Mouse (Mus musculus): ENCODE measurements around the gene Gpr19. TPM values are rescaled to one million over a fixed set of nuclear protein-coding genes. Genes with fewer than 3 reads are reported as not detected.

Gene Gpr19
- total and polyA plus RNA-seq, 3 experiments = 3.5 to 25.0 (median 11.7) TPM

DNA sequence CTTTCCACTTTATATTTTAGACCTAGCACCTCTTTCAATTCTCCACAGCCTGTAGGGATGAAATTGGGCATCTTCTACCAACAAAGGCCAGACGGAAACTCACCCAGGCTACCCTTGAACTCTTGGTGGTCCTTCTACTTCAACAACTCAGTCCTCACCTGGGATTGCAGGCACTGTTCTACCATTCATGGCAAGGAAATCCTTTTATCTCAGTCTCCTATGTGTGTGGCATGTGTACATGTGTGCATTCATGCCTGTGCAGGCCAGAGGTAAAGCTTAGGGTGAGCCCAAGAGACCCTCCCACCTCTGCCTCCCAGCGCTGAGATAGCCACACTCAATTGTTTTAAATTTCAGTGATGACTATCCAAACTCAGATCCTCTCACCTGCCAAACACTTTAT lies 12.9 kb downstream of the Gpr19 start:
- Histone ChIP-seq H3K4me3 (ENCODE audit: low read depth, low read length) (no peak overlapping the region), H3K36me3 (replicated peaks) (peaks cover 34% of the 10 kb centered on the region), H3K27me3 (ENCODE audit: insufficient read depth, low read length) (no peaks in the 10 kb centered on the region), H3K4me1 (ENCODE audit: insufficient read depth, low read depth, low read length) (peaks cover 7% of the 10 kb centered on the region; the same call in 1 of the 2 replicates), H3K9me3 (replicated peaks) (no peaks in the 10 kb centered on the region)
- TF ChIP-seq POLR2AphosphoS5 (IDR thresholded peaks at IDR 0.05; ENCODE audit: insufficient replicate concordance, low read depth, low read length) = no peak
- no peak for TF ChIP-seq TAL1 (conservative IDR thresholded peaks at IDR 0.05; ENCODE audit: low read depth, low read length)
- no peak for TF ChIP-seq CTCF (IDR thresholded peaks at IDR 0.05; ENCODE audit: low read depth, low read length)
- no peak for TF ChIP-seq GATA2 (IDR thresholded peaks at IDR 0.05; ENCODE audit: borderline replicate concordance, low read depth, low read length)
- TF ChIP-seq GATA1 (IDR thresholded peaks at IDR 0.05; ENCODE audit: borderline replicate concordance, low read length) = no peak
- ATAC-seq (ENCODE audit: extremely low read depth, insufficient number of reproducible peaks, low FRiP score, poor library complexity, severe bottlenecking) = no peak
- DNase-seq (ENCODE audit: low spot score) = no peak

DNA sequence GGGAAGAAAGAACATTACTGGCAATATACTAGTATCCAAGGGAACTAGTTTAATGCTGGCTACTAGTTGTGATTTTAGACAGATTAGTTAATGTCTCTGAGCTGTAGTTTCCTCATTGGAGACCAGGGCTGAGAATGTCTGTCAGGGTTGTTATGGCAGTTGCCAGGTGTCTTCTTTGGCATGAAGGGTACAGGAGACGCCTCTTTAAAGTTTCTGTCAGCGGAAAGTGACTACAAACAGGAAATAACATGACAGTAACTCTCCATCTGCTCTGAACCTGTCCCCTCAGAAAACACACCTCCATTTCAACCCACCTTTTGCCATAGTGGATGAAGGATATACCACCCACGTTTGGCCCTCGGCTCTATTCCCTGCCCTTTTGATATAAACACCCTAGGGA lies 14.7 kb downstream of the Gpr19 start:
- ATAC-seq (ENCODE audit: extremely low read depth, insufficient number of reproducible peaks, low FRiP score, poor library complexity, severe bottlenecking) (no peak), DNase-seq (ENCODE audit: low spot score) (no peak)
- no peak for TF ChIP-seq GATA1 (IDR thresholded peaks at IDR 0.05; ENCODE audit: borderline replicate concordance, low read length)
- TF ChIP-seq GATA2 (IDR thresholded peaks at IDR 0.05; ENCODE audit: borderline replicate concordance, low read depth, low read length) = no peak
- Histone ChIP-seq H3K4me1 (ENCODE audit: insufficient read depth, low read depth, low read length) (peaks cover 3% of the 10 kb centered on the region; the same call in 1 of the 2 replicates), H3K4me3 (ENCODE audit: low read depth, low read length) (no peak overlapping the region), H3K27me3 (ENCODE audit: insufficient read depth, low read length) (no peaks in the 10 kb centered on the region), H3K36me3 (replicated peaks) (peaks cover 36% of the 10 kb centered on the region), H3K9me3 (replicated peaks) (no peaks in the 10 kb centered on the region)

DNA sequence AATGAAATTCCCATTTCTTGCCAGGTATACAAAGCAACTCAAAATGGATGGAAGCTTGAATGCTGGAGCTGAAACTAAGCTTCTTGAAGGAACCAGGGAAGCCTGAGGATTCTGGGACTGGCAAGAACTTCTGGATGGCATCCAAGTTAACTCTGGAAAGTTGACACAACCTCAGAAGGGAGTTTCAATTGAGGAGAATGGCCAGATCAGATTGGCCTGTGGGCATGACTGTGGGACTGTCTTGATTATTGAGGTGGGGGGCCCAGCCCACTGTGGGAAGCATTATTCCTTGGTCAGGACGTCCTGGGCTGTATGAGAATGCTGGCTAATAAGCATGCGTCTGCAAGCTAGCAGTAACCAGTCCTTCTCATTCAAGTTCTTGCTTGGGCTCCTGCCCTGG lies 18.3 kb downstream of the Gpr19 start:
- Histone ChIP-seq H3K9me3 (replicated peaks) (no peaks in the 10 kb centered on the region), H3K36me3 (replicated peaks) (peaks cover 43% of the 10 kb centered on the region), H3K27me3 (ENCODE audit: insufficient read depth, low read length) (no peaks in the 10 kb centered on the region), H3K4me3 (ENCODE audit: low read depth, low read length) (no peak overlapping the region), H3K4me1 (ENCODE audit: insufficient read depth, low read depth, low read length) (no peaks in the 10 kb centered on the region)
- ATAC-seq (ENCODE audit: extremely low read depth, insufficient number of reproducible peaks, low FRiP score, poor library complexity, severe bottlenecking) = no peak
- TF ChIP-seq POLR2AphosphoS5 (IDR thresholded peaks at IDR 0.05; ENCODE audit: insufficient replicate concordance, low read depth, low read length) (no peak), GATA2 (IDR thresholded peaks at IDR 0.05; ENCODE audit: borderline replicate concordance, low read depth, low read length) (no peak), CTCF (IDR thresholded peaks at IDR 0.05; ENCODE audit: low read depth, low read length) (no peak), GATA1 (IDR thresholded peaks at IDR 0.05; ENCODE audit: borderline replicate concordance, low read length) (no peak), TAL1 (conservative IDR thresholded peaks at IDR 0.05; ENCODE audit: low read depth, low read length) (no peak)
- DNase-seq (ENCODE audit: low spot score) = no peak

DNA sequence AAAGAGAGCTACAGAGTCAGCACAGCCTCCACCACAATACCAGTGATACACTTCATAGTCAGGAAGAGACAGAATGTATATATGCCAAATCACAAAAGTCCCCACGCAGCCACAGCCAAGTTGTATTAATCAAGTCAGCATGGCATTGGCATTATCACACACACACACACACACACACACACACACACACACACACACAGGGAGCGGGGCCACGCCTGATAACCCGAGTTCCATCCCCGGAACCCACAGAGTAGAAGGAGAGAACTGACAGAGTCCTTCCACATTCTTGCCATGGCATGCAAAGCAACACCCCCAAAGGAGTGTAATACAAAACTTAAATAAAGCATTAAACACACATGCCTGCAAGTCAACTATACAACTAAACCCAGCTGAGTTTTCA lies 18.8 kb downstream of the Gpr19 start:
- TF ChIP-seq TAL1 (conservative IDR thresholded peaks at IDR 0.05; ENCODE audit: low read depth, low read length) (no peak), CTCF (IDR thresholded peaks at IDR 0.05; ENCODE audit: low read depth, low read length) (no peak), GATA1 (IDR thresholded peaks at IDR 0.05; ENCODE audit: borderline replicate concordance, low read length) (no peak), GATA2 (IDR thresholded peaks at IDR 0.05; ENCODE audit: borderline replicate concordance, low read depth, low read length) (no peak), POLR2AphosphoS5 (IDR thresholded peaks at IDR 0.05; ENCODE audit: insufficient replicate concordance, low read depth, low read length) (no peak)
- ATAC-seq (ENCODE audit: extremely low read depth, insufficient number of reproducible peaks, low FRiP score, poor library complexity, severe bottlenecking) (no peak), DNase-seq (ENCODE audit: low spot score) (no peak)
- Histone ChIP-seq H3K27me3 (ENCODE audit: insufficient read depth, low read length) (no peaks in the 10 kb centered on the region), H3K9me3 (replicated peaks) (no peaks in the 10 kb centered on the region), H3K4me3 (ENCODE audit: low read depth, low read length) (no peak overlapping the region), H3K4me1 (ENCODE audit: insufficient read depth, low read depth, low read length) (no peaks in the 10 kb centered on the region), H3K36me3 (replicated peaks) (peaks cover 40% of the 10 kb centered on the region)

DNA sequence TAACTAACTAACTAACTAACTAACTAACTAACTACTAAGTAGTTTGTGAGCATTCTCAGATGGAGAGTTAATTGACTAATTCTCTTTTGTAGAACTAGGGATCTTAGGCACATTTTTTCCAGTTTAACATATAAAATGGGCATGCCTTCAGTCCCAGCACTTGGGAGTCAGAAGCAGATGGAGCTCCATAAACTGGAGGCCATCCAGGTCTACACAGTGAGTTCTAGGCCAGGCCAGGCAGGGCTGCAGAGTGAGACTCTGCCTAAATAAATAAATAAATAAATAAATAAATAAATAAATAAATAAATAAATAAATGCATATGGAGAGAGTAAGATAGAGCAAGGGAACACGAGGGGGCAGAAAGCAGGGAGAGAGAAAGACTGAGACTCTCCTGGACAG lies 20.5 kb downstream of the Gpr19 start:
- Histone ChIP-seq H3K4me1 (ENCODE audit: insufficient read depth, low read depth, low read length) (no peaks in the 10 kb centered on the region), H3K4me3 (ENCODE audit: low read depth, low read length) (no peak overlapping the region), H3K36me3 (replicated peaks) (peaks cover 34% of the 10 kb centered on the region), H3K27me3 (ENCODE audit: insufficient read depth, low read length) (no peaks in the 10 kb centered on the region), H3K9me3 (replicated peaks) (no peaks in the 10 kb centered on the region)
- no peak for TF ChIP-seq GATA1 (IDR thresholded peaks at IDR 0.05; ENCODE audit: borderline replicate concordance, low read length)
- TF ChIP-seq CTCF (IDR thresholded peaks at IDR 0.05; ENCODE audit: low read depth, low read length) = no peak
- no peak for TF ChIP-seq GATA2 (IDR thresholded peaks at IDR 0.05; ENCODE audit: borderline replicate concordance, low read depth, low read length)
- no peak for TF ChIP-seq TAL1 (conservative IDR thresholded peaks at IDR 0.05; ENCODE audit: low read depth, low read length)
- TF ChIP-seq POLR2AphosphoS5 (IDR thresholded peaks at IDR 0.05; ENCODE audit: insufficient replicate concordance, low read depth, low read length) = no peak
- DNase-seq (ENCODE audit: low spot score) (no peak), ATAC-seq (ENCODE audit: extremely low read depth, insufficient number of reproducible peaks, low FRiP score, poor library complexity, severe bottlenecking) (no peak)

DNA sequence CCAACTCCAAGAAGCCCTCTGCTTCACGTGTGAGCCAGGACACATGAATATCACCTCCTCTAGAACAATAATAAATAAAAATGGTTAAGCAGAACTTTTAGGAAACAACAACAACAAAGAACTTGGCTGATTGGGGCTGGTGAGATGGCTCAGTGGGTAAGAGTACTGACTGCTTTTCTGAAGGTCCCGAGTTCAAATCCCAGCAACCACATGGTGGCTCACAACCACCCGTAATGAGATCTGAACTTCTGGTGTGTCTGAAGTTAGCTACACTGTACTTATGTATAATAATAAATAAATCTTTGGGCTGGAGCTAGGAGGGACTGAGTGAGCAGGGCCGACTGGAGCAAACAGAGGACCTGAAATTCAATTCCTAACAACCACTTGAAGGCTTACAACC lies 21.1 kb downstream of the Gpr19 start:
- DNase-seq (ENCODE audit: low spot score) = no peak
- Histone ChIP-seq H3K27me3 (ENCODE audit: insufficient read depth, low read length) (no peaks in the 10 kb centered on the region), H3K9me3 (replicated peaks) (no peaks in the 10 kb centered on the region), H3K4me3 (ENCODE audit: low read depth, low read length) (no peak overlapping the region), H3K36me3 (replicated peaks) (peaks cover 29% of the 10 kb centered on the region), H3K4me1 (ENCODE audit: insufficient read depth, low read depth, low read length) (no peaks in the 10 kb centered on the region)
- TF ChIP-seq GATA1 (IDR thresholded peaks at IDR 0.05; ENCODE audit: borderline replicate concordance, low read length) = no peak
- no peak for TF ChIP-seq GATA2 (IDR thresholded peaks at IDR 0.05; ENCODE audit: borderline replicate concordance, low read depth, low read length)
- no peak for TF ChIP-seq POLR2AphosphoS5 (IDR thresholded peaks at IDR 0.05; ENCODE audit: insufficient replicate concordance, low read depth, low read length)
- TF ChIP-seq CTCF (IDR thresholded peaks at IDR 0.05; ENCODE audit: low read depth, low read length) = no peak
- ATAC-seq (ENCODE audit: extremely low read depth, insufficient number of reproducible peaks, low FRiP score, poor library complexity, severe bottlenecking) = no peak

DNA sequence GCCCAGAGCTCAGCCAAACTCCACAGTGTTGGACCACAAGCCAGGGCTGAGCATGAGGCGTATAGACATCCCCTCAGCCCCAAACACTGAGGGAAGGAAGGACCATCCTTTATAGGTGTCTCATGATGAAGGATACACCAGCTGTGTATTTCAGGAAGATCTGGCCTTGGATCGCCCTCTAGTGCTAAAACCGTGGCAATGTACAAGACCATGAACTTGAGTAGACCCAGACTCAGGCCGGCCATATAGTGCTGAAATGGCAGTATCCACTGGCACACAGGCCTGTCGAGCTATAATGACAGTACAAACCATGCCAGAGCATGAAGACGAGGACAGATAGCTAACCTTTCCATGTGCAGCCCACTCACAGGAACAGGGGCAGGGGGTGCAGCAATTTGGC lies 21.6 kb downstream of the Gpr19 start:
- ATAC-seq (ENCODE audit: extremely low read depth, insufficient number of reproducible peaks, low FRiP score, poor library complexity, severe bottlenecking) (peak; percentile 54; the same call in 1 of the 2 replicates), DNase-seq (ENCODE audit: low spot score) (no peak)
- TF ChIP-seq TAL1 (conservative IDR thresholded peaks at IDR 0.05; ENCODE audit: low read depth, low read length) (no peak), POLR2AphosphoS5 (IDR thresholded peaks at IDR 0.05; ENCODE audit: insufficient replicate concordance, low read depth, low read length) (no peak), GATA2 (IDR thresholded peaks at IDR 0.05; ENCODE audit: borderline replicate concordance, low read depth, low read length) (no peak), GATA1 (IDR thresholded peaks at IDR 0.05; ENCODE audit: borderline replicate concordance, low read length) (no peak), CTCF (IDR thresholded peaks at IDR 0.05; ENCODE audit: low read depth, low read length) (no peak)
- no peaks in the 10 kb centered on the region for H3K9me3 ChIP-seq (replicated peaks)
- H3K4me1 ChIP-seq (ENCODE audit: insufficient read depth, low read depth, low read length) = no peaks in the 10 kb centered on the region
- H3K36me3 ChIP-seq (replicated peaks) = peaks cover 24% of the 10 kb centered on the region
- no peaks in the 10 kb centered on the region for H3K27me3 ChIP-seq (ENCODE audit: insufficient read depth, low read length)
- H3K4me3 ChIP-seq (ENCODE audit: low read depth, low read length) = no peak overlapping the region

Data from G1E (cell line).